Mouse (Mus musculus) forebrain, embryonic 14.5 days (tissue): ENCODE data around the gene C1qtnf2. TPM values are rescaled to one million over a fixed set of nuclear protein-coding genes. Genes with fewer than 3 reads are reported as not detected.
A peak's percentile ranks its signal among the peaks of the same experiment; 100 is the strongest.

ENCODE experiments used
- ATAC-seq: fragments of 200-750 bp; cut with Nextera tagmentation; 2 replicates; pipeline ENCODE4 v1.8.0; 2017; ENCODE audit warnings: mild to moderate bottlenecking, moderate library complexity
- DNase-seq: peaks from one replicate; pipeline ENCODE4 v3.0.0-alpha.2; 2015; ENCODE audit warnings: low spot score
- H3K27ac ChIP-seq: fragments of 300-500 bp; sonication (generic); 2 replicates; pipeline ENCODE4 v1.5.1; 2014; ENCODE audit warnings: low read depth, mild to moderate bottlenecking, control low read depth, low read length, moderate library complexity
- H3K27me3 ChIP-seq: fragments of 300-500 bp; sonication (generic); replicated peaks from 2 replicates; pipeline ENCODE4 v1.6.1; 2014; ENCODE audit warnings: low read length, control low read depth, mixed read lengths; ENCODE audit not compliant: control insufficient read depth, insufficient read depth
- H3K36me3 ChIP-seq: fragments of 300-500 bp; sonication (generic); 2 replicates; pipeline ENCODE4 v1.6.1; 2014; ENCODE audit warnings: low read length, control low read depth; ENCODE audit not compliant: control insufficient read depth, insufficient read depth
- H3K4me1 ChIP-seq: fragments of 300-500 bp; sonication (generic); 2 replicates; pipeline ENCODE4 v1.6.1; 2014; ENCODE audit warnings: antibody characterized with exemption, low read length, control low read depth; ENCODE audit not compliant: control insufficient read depth, insufficient read depth
- H3K4me2 ChIP-seq: fragments of 300-500 bp; sonication (generic); 2 replicates; pipeline ENCODE4 v1.6.1; 2014; ENCODE audit warnings: mild to moderate bottlenecking, control low read depth, low read length
- H3K4me3 ChIP-seq: fragments of 300-500 bp; sonication (generic); 2 replicates; pipeline ENCODE4 v1.5.1; 2014; ENCODE audit warnings: low read depth, low read length, control low read depth
- H3K9ac ChIP-seq: fragments of 300-500 bp; sonication (generic); 2 replicates; pipeline ENCODE4 v1.6.1; 2014; ENCODE audit warnings: mild to moderate bottlenecking, low read length, control low read depth, moderate library complexity
- H3K9me3 ChIP-seq: fragments of 300-500 bp; sonication (generic); replicated peaks from 2 replicates; pipeline ENCODE4 v1.6.1; 2016; ENCODE audit warnings: low read length, control low read depth, mixed read lengths; ENCODE audit not compliant: control insufficient read depth
- WGBS: fragments of 180-500 bp; shearing (Covaris S2); extraction: QIAGEN DNeasy Blood & Tissue Kit; methylation state at CpG from one replicate; pipeline ENCODE4 v1.1.7; 2014; 5-methylcytosine and 5-hydroxymethylcytosine counted together
- polyA plus RNA-seq: library from polyadenylated mRNA; unstranded; fragments of >200 nt; fragmentation: Nextera tagmentation; extraction: Ambion mirVana; gene quantifications from 2 replicates; pipeline ENCODE4 v1.2.1, GENCODE M21; 2014

C1qtnf2 gene
- polyA plus RNA-seq, 1 experiment from 2014 or later = 5.6 TPM

DNA sequence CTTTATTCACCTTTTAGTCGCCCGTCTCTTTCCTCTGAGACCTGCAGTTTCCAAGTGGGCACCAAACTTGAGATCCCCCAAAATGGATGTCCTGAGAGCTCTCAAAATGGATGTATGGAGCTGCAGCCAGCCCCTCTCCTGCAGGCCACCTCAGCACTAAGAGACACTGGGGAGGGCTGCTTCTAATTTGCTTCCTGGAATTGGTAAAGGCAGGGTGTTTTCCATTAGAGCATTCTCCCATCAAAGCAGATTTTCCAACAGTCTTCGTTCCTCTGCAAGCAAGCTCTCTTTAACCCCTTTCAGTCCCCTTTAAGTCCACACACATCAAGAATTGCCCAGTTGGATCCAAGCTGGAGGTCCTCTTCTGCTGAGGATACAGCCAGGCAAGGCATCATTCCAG lies 5.3 kb downstream of the C1qtnf2 start:
- 89% methylated on average over 3 of the region's 3 CpGs for WGBS

DNA sequence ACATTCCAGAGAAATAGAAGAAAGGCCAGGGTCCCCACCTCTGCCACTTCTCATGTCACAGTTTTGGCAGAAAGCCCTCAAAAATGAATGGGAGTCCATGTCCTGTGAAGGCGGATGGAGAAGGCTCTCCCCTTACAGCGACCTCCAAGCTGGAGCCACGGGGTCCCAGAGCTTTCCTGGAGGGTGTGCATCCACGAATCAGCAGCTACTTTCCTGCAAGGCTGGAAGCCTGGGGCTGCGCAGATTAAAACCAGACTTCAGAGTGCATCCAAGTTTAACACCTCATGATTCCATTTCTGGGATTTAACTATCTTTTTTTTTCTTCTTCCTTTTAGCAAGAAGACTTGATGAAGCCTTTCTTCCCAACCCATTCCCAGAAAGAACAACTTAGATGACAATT lies 6.5 kb downstream of the C1qtnf2 start:
- 59% methylated on average over 5 of the region's 5 CpGs for WGBS

More for the DNA sequence above, 5.3 kb downstream of the C1qtnf2 start:
- H3K4me2 ChIP-seq = no peak overlapping the region
- H3K4me3 ChIP-seq = no peak overlapping the region
- no peak overlapping the region for H3K9ac ChIP-seq
- no peak overlapping the region for H3K27ac ChIP-seq
- no peaks in the 10 kb centered on the region for H3K9me3 ChIP-seq
- ATAC-seq (no peak), DNase-seq (no peak)
- H3K36me3 ChIP-seq = no peaks in the 10 kb centered on the region
- peaks cover 2% of the 10 kb centered on the region; the same call in 1 of the 2 replicates for H3K4me1 ChIP-seq
- no peaks in the 10 kb centered on the region for H3K27me3 ChIP-seq

DNA sequence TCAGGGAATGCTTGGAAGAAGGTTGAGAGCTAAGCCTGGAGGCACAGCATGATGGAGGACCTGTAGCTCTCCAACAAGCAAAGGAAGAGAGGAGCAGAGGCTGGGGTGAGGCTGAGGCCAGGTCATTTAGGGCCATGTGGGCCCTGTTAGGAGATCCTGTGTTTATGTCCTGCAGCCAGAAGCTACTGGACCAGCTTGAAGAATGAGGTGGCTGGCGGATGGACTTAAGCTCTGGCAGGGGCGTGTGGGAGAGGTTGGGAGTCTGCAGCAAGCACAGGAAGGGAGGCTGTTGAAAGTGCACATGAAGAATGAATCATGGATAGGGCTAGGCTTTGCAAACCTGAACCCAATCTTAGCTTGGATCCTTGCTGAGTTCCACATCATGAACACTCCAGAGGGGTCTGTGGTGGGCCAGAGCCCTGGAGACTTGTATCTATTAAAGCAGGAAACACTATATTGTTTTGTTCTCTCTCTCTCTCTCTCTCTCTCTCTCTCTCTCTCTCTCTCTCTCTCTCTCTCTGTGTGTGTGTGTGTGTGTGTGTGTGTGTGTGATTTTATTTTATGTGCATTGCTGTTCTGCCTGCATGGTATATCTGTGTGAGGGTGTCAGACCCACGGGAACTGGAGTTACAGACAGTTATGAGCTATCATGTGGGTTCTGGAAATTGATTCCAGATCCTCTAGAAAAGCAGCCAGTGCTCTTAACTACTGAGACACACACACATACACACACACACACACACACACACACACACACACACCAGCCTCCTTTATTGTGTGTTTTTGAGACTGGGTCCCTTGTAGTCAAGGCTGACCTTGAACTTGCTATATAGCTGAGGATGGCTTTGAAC lies 7.8 kb downstream of the C1qtnf2 start:
- WGBS = 71% methylated on average over 3 of the region's 3 CpGs
- DNase-seq (no peak), ATAC-seq (no peak)
- H3K4me2 ChIP-seq = no peak overlapping the region
- H3K4me1 ChIP-seq = no peaks in the 10 kb centered on the region
- H3K9me3 ChIP-seq = no peaks in the 10 kb centered on the region
- H3K27me3 ChIP-seq = no peaks in the 10 kb centered on the region
- no peak overlapping the region for H3K4me3 ChIP-seq
- no peak overlapping the region for H3K9ac ChIP-seq
- no peaks in the 10 kb centered on the region for H3K36me3 ChIP-seq
- H3K27ac ChIP-seq = no peak overlapping the region

More for the DNA sequence above, 6.5 kb downstream of the C1qtnf2 start:
- Histone ChIP-seq H3K27me3 (no peaks in the 10 kb centered on the region), H3K4me1 (no peaks in the 10 kb centered on the region), H3K4me3 (no peak overlapping the region), H3K27ac (no peak overlapping the region), H3K4me2 (no peak overlapping the region), H3K9me3 (no peaks in the 10 kb centered on the region), H3K9ac (no peak overlapping the region), H3K36me3 (no peaks in the 10 kb centered on the region)
- DNase-seq (no peak), ATAC-seq (no peak)

DNA sequence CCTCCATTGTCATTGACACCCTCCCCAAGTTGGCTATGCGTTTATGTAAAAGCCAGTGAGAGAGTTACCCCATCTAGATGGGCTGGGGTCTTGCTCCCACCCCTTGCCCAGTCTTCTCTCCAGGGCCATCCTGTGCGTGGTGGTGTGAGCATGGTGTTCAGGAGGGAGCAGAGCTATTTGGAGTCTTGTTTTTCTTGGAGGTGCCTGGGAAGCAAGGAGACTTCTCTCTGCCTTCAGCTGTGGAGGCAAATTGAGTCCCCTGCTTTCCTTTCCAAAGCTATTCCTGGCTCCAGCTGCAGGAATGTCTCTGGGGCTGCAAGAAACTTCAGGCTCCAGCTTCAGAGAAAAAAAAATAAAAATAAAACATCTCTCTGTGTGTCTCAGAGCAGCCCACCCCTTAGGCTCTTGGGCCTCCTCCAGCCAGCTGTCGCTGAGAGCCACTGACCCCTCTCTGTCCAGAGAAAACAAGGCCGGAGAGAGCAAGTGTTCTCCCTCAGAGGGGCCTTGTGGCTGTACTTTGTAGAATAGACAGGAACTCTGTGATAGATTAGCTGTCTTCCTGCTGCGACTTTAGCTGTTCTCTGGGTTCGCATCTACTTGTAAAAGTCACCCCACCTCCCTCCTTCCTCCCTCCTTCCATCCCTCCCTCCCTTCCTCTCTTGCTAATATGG lies 9.2 kb downstream of the C1qtnf2 start:
- DNase-seq = no peak
- no peaks in the 10 kb centered on the region for H3K9me3 ChIP-seq
- H3K36me3 ChIP-seq = no peaks in the 10 kb centered on the region
- no peaks in the 10 kb centered on the region for H3K27me3 ChIP-seq
- H3K4me1 ChIP-seq = no peaks in the 10 kb centered on the region
- no peak overlapping the region for H3K4me3 ChIP-seq
- WGBS = 78% methylated on average over 6 of the region's 6 CpGs
- ATAC-seq = no peak
- no peak overlapping the region for H3K9ac ChIP-seq
- H3K4me2 ChIP-seq = no peak overlapping the region
- no peak overlapping the region for H3K27ac ChIP-seq

DNA sequence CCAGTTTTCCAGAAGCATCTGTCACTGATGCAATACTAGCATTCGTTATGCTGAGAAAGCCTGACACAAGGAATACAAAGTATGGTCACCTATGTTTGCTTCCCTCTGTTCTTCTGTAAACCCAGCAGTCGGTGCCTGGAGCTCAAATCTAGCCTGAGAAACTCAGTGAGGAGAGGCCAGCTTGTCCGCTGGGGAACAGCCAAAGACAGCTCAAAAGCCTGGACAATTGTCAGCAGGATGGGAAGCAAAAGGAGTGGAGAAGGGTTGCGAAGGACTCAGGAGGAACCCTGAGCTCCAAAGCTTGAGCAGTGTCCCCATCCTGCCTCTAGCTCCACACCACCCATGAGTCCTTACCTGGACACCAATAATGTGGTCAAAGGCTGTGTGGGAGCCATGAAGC lies 10.0 kb downstream of the C1qtnf2 start:
- Histone ChIP-seq H3K27me3 (no peaks in the 10 kb centered on the region), H3K4me3 (no peak overlapping the region), H3K4me1 (no peaks in the 10 kb centered on the region), H3K27ac (no peak overlapping the region), H3K4me2 (no peak overlapping the region), H3K9ac (no peak overlapping the region), H3K9me3 (no peaks in the 10 kb centered on the region), H3K36me3 (no peaks in the 10 kb centered on the region)
- ATAC-seq = no peak
- 83% methylated on average over 4 of the region's 4 CpGs for WGBS
- DNase-seq = no peak

DNA sequence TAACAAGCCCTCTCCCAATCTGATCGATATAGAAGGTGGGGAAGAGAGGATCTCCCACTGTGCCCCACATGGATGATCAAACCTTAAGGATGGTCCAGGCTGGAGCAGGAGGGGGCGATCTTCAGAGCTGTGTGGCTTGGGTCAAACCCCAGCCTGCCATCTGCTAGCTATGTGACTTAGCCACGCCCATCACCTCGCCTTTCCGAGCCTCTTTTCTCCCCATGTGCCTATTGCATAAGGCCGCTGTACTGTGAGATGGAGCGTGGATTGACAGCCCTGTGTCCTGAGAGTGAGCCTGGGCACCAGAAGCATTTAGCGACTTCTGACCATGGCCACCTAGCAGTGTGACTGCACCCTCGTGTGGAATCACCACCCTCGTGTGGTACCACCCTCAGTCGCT lies 10.6 kb downstream of the C1qtnf2 start:
- Histone ChIP-seq H3K4me3 (no peak overlapping the region), H3K4me2 (no peak overlapping the region), H3K36me3 (no peaks in the 10 kb centered on the region), H3K27ac (no peak overlapping the region), H3K4me1 (no peaks in the 10 kb centered on the region), H3K9me3 (no peaks in the 10 kb centered on the region), H3K27me3 (no peaks in the 10 kb centered on the region), H3K9ac (no peak overlapping the region)
- WGBS = 44% methylated on average over 11 of the region's 11 CpGs
- no peak for DNase-seq
- no peak; the same call in 1 of the 2 replicates for ATAC-seq

DNA sequence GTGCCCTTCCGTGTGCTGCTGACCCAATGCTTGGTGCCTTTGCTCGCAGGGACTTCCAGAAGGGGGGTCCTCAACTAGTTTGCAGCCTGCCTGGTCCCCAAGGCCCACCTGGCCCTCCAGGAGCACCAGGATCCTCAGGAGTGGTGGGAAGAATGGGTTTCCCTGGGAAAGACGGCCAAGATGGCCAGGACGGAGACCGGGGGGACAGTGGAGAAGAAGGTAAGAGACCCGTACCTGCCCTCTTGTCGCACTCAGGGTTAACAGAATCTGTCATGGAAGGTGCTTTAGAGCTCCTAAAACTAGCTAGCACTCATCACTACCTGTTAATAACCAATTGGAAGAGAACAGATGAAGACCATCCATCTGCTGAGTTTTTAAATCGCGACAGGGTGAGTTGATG lies 11.8 kb downstream of the C1qtnf2 start:
- Histone ChIP-seq H3K4me1 (no peaks in the 10 kb centered on the region), H3K4me2 (no peak overlapping the region), H3K27me3 (no peaks in the 10 kb centered on the region), H3K36me3 (no peaks in the 10 kb centered on the region), H3K4me3 (no peak overlapping the region), H3K9ac (no peak overlapping the region), H3K27ac (no peak overlapping the region), H3K9me3 (no peaks in the 10 kb centered on the region)
- ATAC-seq = no peak
- no peak for DNase-seq
- 87% methylated on average over 9 of the region's 9 CpGs for WGBS

DNA sequence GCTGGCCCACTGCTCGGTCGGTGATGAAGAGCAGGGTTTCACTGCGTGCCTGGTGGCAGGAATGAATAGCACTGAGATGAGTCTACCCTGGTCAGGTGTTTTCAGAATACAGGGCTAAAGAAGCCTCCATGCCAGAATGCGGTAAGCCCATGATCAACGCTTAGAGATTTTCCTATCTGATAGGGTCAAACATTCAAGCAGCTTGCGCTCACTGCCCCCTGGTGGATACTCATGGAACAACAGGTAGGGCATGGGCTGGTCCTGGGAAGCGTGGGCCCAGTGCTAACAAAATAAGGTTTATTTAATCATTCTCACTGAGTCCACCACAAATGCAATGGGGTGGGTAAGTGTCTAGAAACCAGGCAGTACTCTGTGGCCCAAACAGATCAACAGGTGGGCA lies 18.6 kb downstream of the C1qtnf2 start:
- ATAC-seq = 0 out of 2 replicates have a peak, but pooled peaks have one; percentile 22
- no peaks in the 10 kb centered on the region for H3K36me3 ChIP-seq
- H3K27ac ChIP-seq = no peak overlapping the region
- H3K4me1 ChIP-seq = no peaks in the 10 kb centered on the region
- no peaks in the 10 kb centered on the region for H3K9me3 ChIP-seq
- peak; percentile 72 for DNase-seq
- H3K4me3 ChIP-seq = no peak overlapping the region
- H3K4me2 ChIP-seq = no peak overlapping the region
- H3K27me3 ChIP-seq = no peaks in the 10 kb centered on the region
- no peak overlapping the region for H3K9ac ChIP-seq
- WGBS = 30% methylated on average over 7 of the region's 7 CpGs

DNA sequence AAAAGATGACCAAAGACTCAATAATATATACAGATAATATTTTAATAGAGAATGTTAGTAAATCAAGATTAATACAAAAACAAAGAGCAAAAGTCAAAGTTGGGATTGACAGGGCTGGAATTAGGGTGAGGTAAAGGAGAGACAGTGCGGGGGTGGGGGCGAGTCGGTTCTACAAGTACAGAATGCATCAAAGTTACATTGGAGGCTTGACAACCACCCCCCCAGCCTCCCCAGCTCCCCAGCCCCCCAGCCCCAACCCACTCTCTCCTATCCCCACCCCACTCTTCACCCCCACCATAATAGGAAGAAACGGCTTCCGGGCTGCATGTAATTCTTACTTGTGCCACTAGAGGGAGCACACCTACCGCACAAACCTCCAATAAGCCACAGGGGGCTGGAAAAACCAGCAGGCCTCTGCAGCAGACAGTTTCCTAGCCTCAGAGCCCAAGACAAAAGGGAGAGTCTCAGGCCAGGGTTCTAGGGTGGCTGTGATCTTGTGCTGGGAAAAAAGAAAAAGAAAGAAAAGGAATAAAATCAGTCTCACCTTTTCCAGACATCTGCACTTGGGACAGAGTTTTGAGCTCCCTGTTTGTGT lies 19.8 kb downstream of the C1qtnf2 start:
- H3K9me3 ChIP-seq = no peaks in the 10 kb centered on the region
- no peak overlapping the region for H3K27ac ChIP-seq
- H3K27me3 ChIP-seq = no peaks in the 10 kb centered on the region
- H3K4me3 ChIP-seq = no peak overlapping the region
- no peaks in the 10 kb centered on the region for H3K36me3 ChIP-seq
- ATAC-seq = peak; percentile 86
- 22% methylated on average over 6 of the region's 6 CpGs for WGBS
- H3K9ac ChIP-seq = no peak overlapping the region
- peak; percentile 90 for DNase-seq
- no peak overlapping the region for H3K4me2 ChIP-seq
- no peaks in the 10 kb centered on the region for H3K4me1 ChIP-seq
